In genomic region chr13:31874427-31874826, GRCm38 (mm10) we compare ENCODE assay signal across 11 mouse cellular contexts.
"Had no signal": no experiment of that assay in that cellular context is flagged by ENCODE, and none has a peak within 500 bp of the region (broad histone marks: within the 10 kb centered on the region; RNA-seq: fewer than 3 reads in every experiment).

No protein-coding gene starts in this region.

- H3K4me3 ChIP-seq: limb, embryonic 15.5 days; midbrain, embryonic 12.5 days; neural tube, embryonic 13.5 days had no signal

- DNase-seq: layer of hippocampus, adult 9-11 months; layer of hippocampus, postnatal 36 days; thymus, postnatal 4 days had no signal

- ATAC-seq: intestine, embryonic 16.5 days; midbrain, embryonic 16.5 days had no signal

- H3K36me3 ChIP-seq: limb, embryonic 15.5 days; midbrain, embryonic 12.5 days; neural tube, embryonic 13.5 days had no signal

- H3K27ac ChIP-seq: kidney, postnatal 0 days; limb, embryonic 15.5 days; liver, embryonic 14.5 days; midbrain, embryonic 12.5 days; neural tube, embryonic 13.5 days; stomach, postnatal 0 days had no signal

- H3K9me3 ChIP-seq: limb, embryonic 15.5 days; midbrain, embryonic 12.5 days; neural tube, embryonic 13.5 days had no signal

- H3K4me2 ChIP-seq: limb, embryonic 15.5 days; midbrain, embryonic 12.5 days; neural tube, embryonic 13.5 days had no signal

- H3K4me1 ChIP-seq: midbrain, embryonic 12.5 days; neural tube, embryonic 13.5 days had no signal

- H3K9ac ChIP-seq: limb, embryonic 15.5 days; liver, embryonic 14.5 days; midbrain, embryonic 12.5 days; neural tube, embryonic 13.5 days had no signal

- H3K27me3 ChIP-seq: limb, embryonic 15.5 days; midbrain, embryonic 12.5 days; neural tube, embryonic 13.5 days had no signal
